ENCODE assay signal across 12 mouse cellular contexts in genomic region chr10:67487496-67487895, GRCm38 (mm10). TPM values are rescaled to one million over a fixed set of nuclear protein-coding genes. Genes with fewer than 3 reads are reported as not detected.
A peak's percentile ranks its signal among the peaks of the same experiment; 100 is the strongest.
DNase-seq lines count a peak whose midpoint lies in the region; ATAC-seq lines count a peak whose summit lies in the region.
"Had no signal": no experiment of that assay in that cellular context is flagged by ENCODE, and none has a peak within 500 bp of the region (broad histone marks: within the 10 kb centered on the region; RNA-seq: fewer than 3 reads in every experiment).

No protein-coding gene starts in this region.

- ATAC-seq in kidney, embryonic 14.5 days (ENCODE audit: low FRiP score, low TSS enrichment): no peak
- ATAC-seq in CD4-positive, CD25-positive, alpha-beta regulatory T cell, adult 4 months: peak; percentile 73
- ATAC-seq: midbrain, embryonic 15.5 days had no signal

- intact Hi-C loops in left cerebral cortex, postnatal 25 days (cut with DNase I): no loop called here

- H3K9ac ChIP-seq in kidney, embryonic 14.5 days (ENCODE audit: low read depth, low read length): no peak overlapping the region
- H3K9ac ChIP-seq: midbrain, embryonic 15.5 days had no signal

- 86% methylated on average over 7 of the region's 7 CpGs for WGBS in kidney, embryonic 14.5 days
- WGBS in midbrain, embryonic 10.5 days: 96% methylated on average over 7 of the region's 7 CpGs

- no peaks in the 10 kb centered on the region for H3K4me1 ChIP-seq in kidney, embryonic 14.5 days (ENCODE audit: control insufficient read depth, insufficient read depth, low read length)
- no peaks in the 10 kb centered on the region for H3K4me1 ChIP-seq in midbrain, embryonic 10.5 days
- H3K4me1 ChIP-seq: limb, embryonic 10.5 days; midbrain, embryonic 15.5 days had no signal

- H3K27ac ChIP-seq in kidney, embryonic 14.5 days (ENCODE audit: low read depth, low read length): no peak overlapping the region
- H3K27ac ChIP-seq in midbrain, embryonic 10.5 days (replicated peaks): no peak overlapping the region
- H3K27ac ChIP-seq: limb, embryonic 10.5 days; midbrain, embryonic 15.5 days had no signal

- peaks cover 8% of the 10 kb centered on the region; the same call in 1 of the 2 replicates for H3K9me3 ChIP-seq in kidney, embryonic 14.5 days (ENCODE audit: control insufficient read depth, low read length)
- peaks cover 18% of the 10 kb centered on the region for H3K9me3 ChIP-seq in midbrain, embryonic 10.5 days (replicated peaks)
- H3K9me3 ChIP-seq: limb, embryonic 10.5 days; midbrain, embryonic 15.5 days had no signal

- H3K4me2 ChIP-seq in kidney, embryonic 14.5 days (replicated peaks; ENCODE audit: low read depth, low read length): no peak overlapping the region
- H3K4me2 ChIP-seq: midbrain, embryonic 15.5 days had no signal

- H3K4me3 ChIP-seq in kidney, embryonic 14.5 days (ENCODE audit: low read length): no peak overlapping the region
- H3K4me3 ChIP-seq in midbrain, embryonic 10.5 days: no peak overlapping the region
- H3K4me3 ChIP-seq: limb, embryonic 10.5 days; midbrain, embryonic 15.5 days had no signal

- no peaks in the 10 kb centered on the region for H3K36me3 ChIP-seq in kidney, embryonic 14.5 days (ENCODE audit: control insufficient read depth, insufficient read depth, low read length)
- H3K36me3 ChIP-seq in midbrain, embryonic 10.5 days: no peaks in the 10 kb centered on the region
- H3K36me3 ChIP-seq: limb, embryonic 10.5 days; midbrain, embryonic 15.5 days had no signal

- peak; percentile 42 for DNase-seq in kidney, adult 18-20 months
- DNase-seq in induced T-regulatory cell, adult 2 months (ENCODE audit: low read depth): peak; percentile 61
- peak; percentile 30 to 82 for DNase-seq in left cerebral cortex, postnatal 25 days (ENCODE audit: low spot score in 2 of 2)
- no peak for DNase-seq in T-cell, adult 2 months (ENCODE audit: low spot score)
- DNase-seq in midbrain, embryonic 10.5 days (ENCODE audit: low spot score): no peak
- DNase-seq: heart, postnatal 14 days; lung, adult 2 months; retina, postnatal 1 day had no signal

- H3K27me3 ChIP-seq in kidney, embryonic 14.5 days (ENCODE audit: control insufficient read depth, insufficient read depth, low read length): no peaks in the 10 kb centered on the region
- H3K27me3 ChIP-seq in midbrain, embryonic 10.5 days (ENCODE audit: low read depth, poor library complexity, severe bottlenecking): no peaks in the 10 kb centered on the region
- H3K27me3 ChIP-seq: midbrain, embryonic 15.5 days had no signal

RNA-seq across cellular contexts. Expression of gene Egr2, which starts 47.8 kb away (rescaled TPM):
- 0.97 and 0.99 TPM in 2 replicates for polyA plus RNA-seq in kidney, embryonic 14.5 days (2014; fragmentation: Nextera tagmentation; extraction: Ambion mirVana)
- polyA plus RNA-seq in CD4-positive, CD25-positive, alpha-beta regulatory T cell, adult 4 months (2017; shearing (Covaris generic)): 10 to 100 TPM; 49.2 to 69.1 TPM
- 10 to 100 TPM; 13.8 to 15.7 TPM for total RNA-seq in left cerebral cortex, postnatal 25 days (2021)
- polyA plus RNA-seq in midbrain, embryonic 10.5 days (2016; fragmentation: Nextera tagmentation; extraction: Ambion mirVana): 0.10 and 0.20 TPM in 2 replicates

Comparison
In these comparisons a context has a peak if more than half of its experiments do, and no peak if none do; other contexts are left out.
1. DNase-seq: peak in kidney, adult 18-20 months (single experiment), induced T-regulatory cell, adult 2 months (single experiment) and left cerebral cortex, postnatal 25 days (2 of 2); none in T-cell, adult 2 months (single experiment) and midbrain, embryonic 10.5 days (single experiment).
2. RNA of gene Egr2, which starts 47.8 kb away (polyA plus RNA-seq): 49.2 to 69.1 TPM in CD4-positive, CD25-positive, alpha-beta regulatory T cell, adult 4 months; 0.97 to 0.99 TPM in kidney, embryonic 14.5 days and 0.10 to 0.20 TPM in midbrain, embryonic 10.5 days; every median in the first group is over 10 times any median in the second.